Mouse (Mus musculus): ENCODE results near the gene Spout1. TPM values are rescaled to one million over a fixed set of nuclear protein-coding genes. Genes with fewer than 3 reads are reported as not detected.

Gene Spout1
- polyA plus RNA-seq, 1 experiment from 2014 or later: 41.8 TPM

DNA sequence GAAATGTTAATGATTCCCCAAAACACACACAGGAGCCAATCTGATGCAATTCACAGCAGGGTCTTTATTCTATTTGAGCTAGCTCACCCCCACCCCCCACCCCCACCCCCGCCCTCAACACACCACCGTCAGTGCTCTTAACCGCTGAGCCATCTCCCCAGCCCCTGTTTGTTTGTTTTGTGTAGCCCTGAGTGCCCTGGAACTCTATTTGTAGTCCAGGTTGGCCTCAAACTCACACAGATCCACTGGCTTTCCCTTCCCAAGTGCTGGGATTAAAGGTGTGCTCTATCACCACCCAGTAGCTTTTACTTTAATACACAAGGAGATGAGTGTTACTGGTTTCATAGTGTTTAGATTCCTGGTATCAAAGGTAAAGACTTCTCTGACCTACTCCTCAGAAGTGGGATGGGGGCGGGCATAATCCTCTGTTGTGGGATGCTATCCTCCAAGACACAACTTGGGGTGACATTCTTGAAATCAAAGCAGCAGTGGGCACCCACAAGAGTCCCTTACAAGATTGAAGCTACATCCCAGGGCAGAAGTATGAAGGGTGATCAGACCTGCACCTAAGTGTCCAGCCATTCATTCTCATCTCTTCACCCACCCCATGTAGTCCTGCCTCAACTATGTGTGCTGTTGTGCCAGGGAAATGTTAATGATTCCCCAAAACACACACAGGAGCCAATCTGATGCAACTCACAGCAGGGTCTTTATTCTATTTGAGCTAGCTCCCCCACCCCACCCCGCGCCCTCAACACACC, 33.3 kb upstream of the Spout1 start:
- TF ChIP-seq CTCF (IDR thresholded peaks at IDR 0.05; ENCODE audit: low read depth): no peak
- H3K27me3 ChIP-seq (ENCODE audit: insufficient read depth, low read length): no peaks in the 10 kb centered on the region
- 69% methylated on average over 6 of the region's 6 CpGs for WGBS
- H3K4me1 ChIP-seq (replicated peaks; ENCODE audit: insufficient read depth, low read length): 0 out of 2 replicates have a peak, but pooled peaks cover 2% of the 10 kb centered on the region
- H3K9me3 ChIP-seq (replicated peaks; ENCODE audit: low read length): no peaks in the 10 kb centered on the region
- no peak overlapping the region for H3K9ac ChIP-seq (ENCODE audit: low read depth, low read length)
- H3K36me3 ChIP-seq (ENCODE audit: insufficient read depth, low read length): no peaks in the 10 kb centered on the region
- no peak overlapping the region for H3K27ac ChIP-seq
- DNase-seq (ENCODE audit: low spot score) (no peak), ATAC-seq (replicated peaks; ENCODE audit: low FRiP score, low read depth) (no peak)
- H3K4me2 ChIP-seq (ENCODE audit: low read length): no peak overlapping the region
- no peak overlapping the region for H3K4me3 ChIP-seq (replicated peaks; ENCODE audit: low read depth, low read length)

DNA sequence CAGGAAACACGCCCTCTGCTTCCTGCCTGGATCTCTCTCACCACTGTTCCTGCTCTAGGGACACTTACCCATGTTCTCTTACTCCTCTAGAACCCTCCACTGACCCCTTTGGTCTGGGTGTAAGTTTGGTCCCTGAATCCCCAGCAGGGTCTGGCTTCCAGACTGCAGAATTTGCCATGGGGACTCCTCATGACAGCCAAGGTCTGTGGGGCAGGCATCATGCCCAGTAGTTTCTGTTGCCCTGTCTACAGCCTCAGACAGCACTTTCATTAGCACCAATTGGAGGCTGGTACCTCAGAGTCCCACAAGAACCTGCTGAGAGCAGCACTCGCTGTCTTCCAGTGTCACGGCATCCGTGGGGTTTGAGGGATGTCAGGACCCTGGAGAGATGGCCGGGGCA, 29.6 kb upstream of the Spout1 start:
- Histone ChIP-seq H3K4me1 (replicated peaks; ENCODE audit: insufficient read depth, low read length) (peaks cover 13% of the 10 kb centered on the region; the same call in 1 of the 2 replicates), H3K27me3 (ENCODE audit: insufficient read depth, low read length) (no peaks in the 10 kb centered on the region), H3K36me3 (ENCODE audit: insufficient read depth, low read length) (no peaks in the 10 kb centered on the region), H3K9ac (ENCODE audit: low read depth, low read length) (no peak overlapping the region), H3K4me3 (replicated peaks; ENCODE audit: low read depth, low read length) (no peak overlapping the region), H3K9me3 (replicated peaks; ENCODE audit: low read length) (no peaks in the 10 kb centered on the region), H3K4me2 (ENCODE audit: low read length) (no peak overlapping the region), H3K27ac (no peak overlapping the region)
- WGBS: 72% methylated on average over 5 of the region's 5 CpGs
- TF ChIP-seq CTCF (IDR thresholded peaks at IDR 0.05; ENCODE audit: low read depth): no peak
- no peak for ATAC-seq (replicated peaks; ENCODE audit: low FRiP score, low read depth)
- DNase-seq (ENCODE audit: low spot score): no peak

DNA sequence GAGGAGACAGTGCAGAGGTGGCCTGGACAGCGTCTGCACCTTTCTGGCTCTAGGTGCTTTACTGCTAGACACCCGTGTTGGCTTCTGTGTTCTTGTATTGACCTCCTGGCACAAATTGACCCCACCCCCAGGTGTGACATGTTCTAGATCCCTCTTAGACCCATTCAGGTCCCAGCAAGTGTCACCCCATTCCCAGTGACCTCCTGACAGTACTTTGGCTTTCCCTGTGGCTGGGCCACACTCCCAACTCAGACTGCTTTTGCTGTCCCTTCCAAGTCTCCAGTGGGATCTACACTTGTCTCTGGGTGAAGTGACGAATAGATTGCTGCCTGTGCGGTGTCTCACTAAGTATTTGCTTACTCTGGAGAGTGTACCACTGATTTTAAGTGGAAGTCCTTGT, 29.1 kb upstream of the Spout1 start:
- no peaks in the 10 kb centered on the region for H3K27me3 ChIP-seq (ENCODE audit: insufficient read depth, low read length)
- H3K4me3 ChIP-seq (replicated peaks; ENCODE audit: low read depth, low read length): no peak overlapping the region
- no peak overlapping the region for H3K27ac ChIP-seq
- no peak for ATAC-seq (replicated peaks; ENCODE audit: low FRiP score, low read depth)
- H3K9ac ChIP-seq (ENCODE audit: low read depth, low read length): no peak overlapping the region
- DNase-seq (ENCODE audit: low spot score): no peak
- 83% methylated on average over 4 of the region's 4 CpGs for WGBS
- peaks cover 13% of the 10 kb centered on the region; the same call in 1 of the 2 replicates for H3K4me1 ChIP-seq (replicated peaks; ENCODE audit: insufficient read depth, low read length)
- no peak overlapping the region for H3K4me2 ChIP-seq (ENCODE audit: low read length)
- no peak for TF ChIP-seq CTCF (IDR thresholded peaks at IDR 0.05; ENCODE audit: low read depth)
- H3K9me3 ChIP-seq (replicated peaks; ENCODE audit: low read length): no peaks in the 10 kb centered on the region
- no peaks in the 10 kb centered on the region for H3K36me3 ChIP-seq (ENCODE audit: insufficient read depth, low read length)

DNA sequence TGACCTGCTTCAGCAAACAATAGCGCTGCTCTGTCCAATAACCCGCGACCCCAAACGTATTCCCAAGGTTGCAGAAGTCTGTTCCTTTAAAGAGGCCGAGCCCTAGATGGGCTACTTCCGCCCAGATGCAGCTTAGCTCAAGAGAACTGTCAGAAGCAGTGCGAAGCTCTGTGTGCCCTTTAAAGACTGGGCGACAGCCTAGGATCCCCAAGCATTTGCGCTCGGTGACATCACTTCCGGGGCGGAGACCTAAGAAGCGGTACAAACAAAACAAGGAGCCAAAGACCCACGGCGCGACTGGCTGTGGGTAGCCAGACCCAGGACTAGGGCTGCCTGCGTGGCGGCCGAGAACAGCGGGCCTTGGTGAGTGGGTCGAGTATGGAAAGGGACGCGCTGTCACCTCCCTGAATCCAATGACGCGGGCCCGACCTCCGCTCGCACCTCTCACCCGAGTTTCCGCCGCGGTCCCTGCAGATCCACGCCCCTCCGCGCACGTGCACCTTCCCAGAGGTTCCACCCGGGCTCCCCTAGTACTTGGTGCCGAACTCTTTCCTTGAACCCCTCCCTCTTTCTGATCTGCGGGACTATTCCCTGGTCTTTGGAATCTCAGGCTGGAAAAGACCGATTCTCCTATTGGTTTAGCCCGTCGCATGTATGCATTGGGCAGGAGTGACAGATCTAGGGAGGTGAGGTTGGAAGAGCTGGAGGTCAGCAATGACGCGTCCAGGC, 27.5 kb upstream of the Spout1 start, which contains the start of gene Kyat1:
TSS of gene Kyat1 (minus strand) at position 219 of the 729 bp plus-strand sequence.
- ATAC-seq (replicated peaks; ENCODE audit: low FRiP score, low read depth): peak; percentile 93
- H3K4me3 ChIP-seq (replicated peaks; ENCODE audit: low read depth, low read length): peak within 1 kb of the TSS; percentile 74

DNA sequence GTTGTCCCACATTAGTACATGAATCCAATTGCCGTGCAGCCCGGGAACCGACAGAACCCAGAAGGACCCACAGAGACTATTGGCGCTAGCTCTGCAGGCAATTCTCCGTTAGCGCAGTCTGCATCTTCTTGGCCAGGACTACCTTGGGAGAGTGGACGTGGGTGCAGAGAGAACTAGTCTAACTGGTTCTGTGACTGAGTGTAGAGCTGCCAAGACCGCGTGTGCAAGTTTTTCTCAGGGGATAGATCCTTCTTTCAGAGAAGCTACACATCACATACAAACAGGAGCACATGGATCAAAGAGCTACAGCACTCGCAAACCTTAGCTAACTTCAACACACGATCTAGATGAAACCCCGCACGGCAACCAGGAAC, 27.0 kb upstream of the Spout1 start:
- peak; percentile 58 for DNase-seq (ENCODE audit: low spot score)
- peak overlapping the region; percentile 69 for H3K27ac ChIP-seq
- H3K4me2 ChIP-seq (ENCODE audit: low read length): peak overlapping the region; percentile 93
- under 1% methylated on average over 13 of the region's 13 CpGs for WGBS
- H3K9me3 ChIP-seq (replicated peaks; ENCODE audit: low read length): no peaks in the 10 kb centered on the region
- peak overlapping the region; percentile 74 for H3K4me3 ChIP-seq (replicated peaks; ENCODE audit: low read depth, low read length)
- no peak for ATAC-seq (replicated peaks; ENCODE audit: low FRiP score, low read depth)
- no peaks in the 10 kb centered on the region for H3K36me3 ChIP-seq (ENCODE audit: insufficient read depth, low read length)
- peaks cover 13% of the 10 kb centered on the region; the same call in 1 of the 2 replicates for H3K4me1 ChIP-seq (replicated peaks; ENCODE audit: insufficient read depth, low read length)
- no peak for TF ChIP-seq CTCF (IDR thresholded peaks at IDR 0.05; ENCODE audit: low read depth)
- peak overlapping the region; percentile 71 for H3K9ac ChIP-seq (ENCODE audit: low read depth, low read length)
- H3K27me3 ChIP-seq (ENCODE audit: insufficient read depth, low read length): no peaks in the 10 kb centered on the region

More for the DNA sequence above, 27.5 kb upstream of the Spout1 start, which contains the start of gene Kyat1:
- DNase-seq (ENCODE audit: low spot score): peak; percentile 98
- H3K9me3 ChIP-seq (replicated peaks; ENCODE audit: low read length): no peaks in the 10 kb centered on the region
- H3K4me1 ChIP-seq (replicated peaks; ENCODE audit: insufficient read depth, low read length): peaks cover 13% of the 10 kb centered on the region; the same call in 1 of the 2 replicates
- peak within 1 kb of the TSS; percentile 69 for H3K27ac ChIP-seq
- peak within 1 kb of the TSS; percentile 71 for H3K9ac ChIP-seq (ENCODE audit: low read depth, low read length)
- no peaks in the 10 kb centered on the region for H3K27me3 ChIP-seq (ENCODE audit: insufficient read depth, low read length)
- H3K36me3 ChIP-seq (ENCODE audit: insufficient read depth, low read length): no peaks in the 10 kb centered on the region
- TF ChIP-seq CTCF (IDR thresholded peaks at IDR 0.05; ENCODE audit: low read depth): no peak
- 0% methylated on average over 44 of the region's 44 CpGs for WGBS
- H3K4me2 ChIP-seq (ENCODE audit: low read length): peak within 1 kb of the TSS; percentile 93

DNA sequence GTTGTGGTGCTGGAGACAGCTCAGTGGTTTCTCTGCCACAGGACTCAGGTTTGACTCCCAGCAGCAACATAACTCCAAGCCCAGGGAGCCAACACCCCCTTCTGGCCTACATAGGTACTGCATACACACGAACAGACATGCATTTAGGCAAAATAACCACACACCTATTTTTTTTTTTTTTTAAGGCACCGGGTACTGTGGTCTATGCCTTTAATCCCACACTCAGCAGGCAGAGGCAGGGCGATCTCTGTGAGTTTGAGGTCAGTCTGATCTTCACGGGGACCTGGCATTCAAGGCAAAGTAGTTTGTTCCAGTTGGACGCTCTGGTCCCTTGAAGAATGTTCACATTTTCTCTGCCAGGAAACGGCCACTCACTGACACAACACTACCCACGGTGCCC, 25.2 kb upstream of the Spout1 start:
- H3K36me3 ChIP-seq (ENCODE audit: insufficient read depth, low read length): no peaks in the 10 kb centered on the region
- peak; percentile 57 for TF ChIP-seq CTCF (IDR thresholded peaks at IDR 0.05; ENCODE audit: low read depth)
- H3K4me1 ChIP-seq (replicated peaks; ENCODE audit: insufficient read depth, low read length): peaks cover 13% of the 10 kb centered on the region; the same call in 1 of the 2 replicates
- DNase-seq (ENCODE audit: low spot score) (no peak), ATAC-seq (replicated peaks; ENCODE audit: low FRiP score, low read depth) (no peak)
- 69% methylated on average over 7 of the region's 7 CpGs for WGBS
- H3K27ac ChIP-seq: no peak overlapping the region
- H3K4me2 ChIP-seq (ENCODE audit: low read length): no peak overlapping the region
- no peaks in the 10 kb centered on the region for H3K9me3 ChIP-seq (replicated peaks; ENCODE audit: low read length)
- no peak overlapping the region for H3K9ac ChIP-seq (ENCODE audit: low read depth, low read length)
- no peak overlapping the region for H3K4me3 ChIP-seq (replicated peaks; ENCODE audit: low read depth, low read length)
- H3K27me3 ChIP-seq (ENCODE audit: insufficient read depth, low read length): no peaks in the 10 kb centered on the region

Measured in kidney, postnatal 0 days (tissue).